Mouse (Mus musculus) ovary, postnatal 36 days (tissue): ENCODE measurements around the gene Slc6a16.

ENCODE experiments used
- DNase-seq: peaks from one replicate; pipeline ENCODE4 v3.0.0; 2022; ENCODE audit warnings: low spot score, mixed read lengths

The Slc6a16 gene

DNA sequence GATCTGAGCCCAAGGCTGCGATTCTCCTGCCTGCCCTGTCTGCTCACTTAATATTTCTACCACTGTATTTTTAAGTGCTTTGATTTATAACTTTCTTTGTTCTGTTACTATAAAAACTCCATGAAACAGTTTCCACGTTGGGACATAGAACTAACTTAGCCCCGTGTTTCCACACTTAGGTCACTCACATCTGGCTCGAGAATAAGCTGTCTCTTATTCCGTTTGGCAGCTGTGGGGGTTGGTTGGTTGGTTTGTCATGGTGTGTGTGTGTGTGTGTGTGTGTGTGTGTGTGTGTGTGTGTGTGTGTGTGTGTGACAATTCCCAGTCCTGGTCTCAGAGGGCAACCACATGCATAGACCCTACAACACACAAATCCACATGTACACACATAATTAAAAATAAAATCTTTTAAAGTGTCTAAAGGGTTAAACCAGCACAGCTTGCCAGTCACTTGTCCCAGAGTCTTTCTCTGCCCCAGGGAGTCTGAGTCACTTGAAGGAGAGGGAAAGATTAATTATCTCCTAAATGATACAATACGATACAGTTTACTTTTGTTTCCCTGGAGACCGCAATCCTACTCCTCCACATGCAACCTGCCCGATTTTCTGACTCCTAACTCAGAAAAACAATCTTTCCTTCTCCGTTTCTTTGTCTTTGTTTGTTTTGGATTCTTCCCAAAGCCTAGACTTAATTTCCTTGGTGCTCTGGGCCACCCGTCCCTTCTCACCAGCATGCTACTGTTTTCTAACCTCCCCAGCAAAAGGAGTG, 72.0 kb downstream of the Slc6a16 start:
- no peak for DNase-seq

DNA sequence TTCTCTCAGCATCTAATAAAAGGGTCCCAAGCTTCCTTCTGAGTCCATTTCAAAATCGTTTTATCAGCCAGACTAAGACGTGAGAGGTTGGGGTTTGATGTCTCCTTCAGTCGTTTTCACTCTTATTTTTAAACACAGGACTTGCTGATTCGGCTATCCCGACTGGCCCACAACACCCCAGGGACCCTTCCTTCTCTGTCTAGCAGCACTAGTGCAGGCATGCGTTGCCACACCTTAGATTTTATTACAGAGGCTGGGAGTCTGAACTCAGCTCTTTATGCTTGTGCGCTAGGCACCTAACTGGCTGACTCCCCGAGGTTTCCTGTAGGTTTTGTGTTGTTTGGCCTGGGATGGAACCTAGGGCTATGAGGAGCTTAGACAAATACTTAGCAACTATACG, 72.6 kb downstream of the Slc6a16 start:
- DNase-seq = no peak

DNA sequence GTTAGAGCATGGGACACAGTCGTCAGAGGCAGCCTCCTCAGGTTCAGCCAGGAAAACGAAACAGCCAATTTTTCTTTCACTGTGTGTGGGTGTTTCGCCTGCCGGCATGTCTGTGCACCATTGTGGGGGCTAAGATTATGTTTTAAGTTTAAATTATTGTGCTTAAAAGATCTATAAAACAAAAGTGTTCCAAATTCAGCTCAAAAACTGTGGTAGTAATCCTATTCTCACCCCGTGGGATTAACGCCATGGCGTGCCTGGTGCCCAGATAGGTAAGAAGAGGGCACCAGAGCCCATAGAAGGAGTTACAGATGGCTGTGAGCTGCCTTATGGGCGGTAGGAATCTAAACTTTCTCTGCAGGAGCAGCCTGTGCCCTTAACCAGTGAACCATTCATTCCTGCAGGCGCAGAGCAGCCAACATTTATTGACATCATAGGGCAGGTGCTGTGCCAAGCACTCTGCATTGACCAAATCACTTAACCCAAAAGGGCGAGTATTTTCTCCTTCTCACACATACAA, 74.4 kb downstream of the Slc6a16 start:
- no peak for DNase-seq

DNA sequence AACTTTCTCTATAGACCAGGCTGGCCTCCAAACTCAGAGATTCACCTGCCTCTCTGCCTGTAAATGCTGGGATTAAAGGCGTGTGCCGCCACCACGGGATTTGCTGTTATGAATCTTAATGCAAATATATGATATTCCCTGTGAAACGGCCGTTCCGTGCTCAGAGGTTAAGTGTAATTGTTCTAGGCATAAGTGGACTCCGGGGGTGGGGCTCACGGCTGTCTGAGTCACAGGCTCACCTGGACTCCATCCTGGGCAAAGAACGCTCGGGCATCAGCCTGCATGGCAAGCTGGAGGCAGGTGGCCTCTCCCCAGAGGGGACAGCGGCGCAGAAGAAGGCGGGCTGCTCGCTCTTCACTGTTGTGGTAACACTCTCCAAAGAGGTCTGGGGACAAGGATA, 75.7 kb downstream of the Slc6a16 start:
- DNase-seq = no peak

GRCm38 (mm10) chr7:45322245-45322644, 81.4 kb downstream of the Slc6a16 start:
- DNase-seq = no peak
